Mouse (Mus musculus) cortical plate, adult 2 months (tissue): Measurements from ENCODE around the gene Fgfr2.

Source experiments
- CTCF ChIP-seq: fragments of 200-500 bp; IDR thresholded peaks from 2 replicates; pipeline ENCODE4 v1.5.1; 2011; ENCODE audit warnings: mild to moderate bottlenecking, control low read depth, low read length; ENCODE audit not compliant: insufficient read depth; ENCODE audit errors: extremely low read depth
- POLR2A ChIP-seq: fragments of 200-500 bp; IDR thresholded peaks from 2 replicates; pipeline ENCODE4 v1.6.1; 2011; ENCODE audit warnings: mild to moderate bottlenecking, low read length, control low read depth; ENCODE audit not compliant: insufficient read depth; ENCODE audit errors: extremely low read depth

GRCm38 (mm10) chr7:132365111-132365510 lies 758.0 kb downstream of the Fgfr2 start:
- no peak for TF ChIP-seq CTCF
- no peak for TF ChIP-seq POLR2A
